Mouse (Mus musculus) hindbrain, embryonic 11.5 days (tissue): ENCODE data around the gene Lrr1. TPM values are rescaled to one million over a fixed set of nuclear protein-coding genes. Genes with fewer than 3 reads are reported as not detected.

Source experiments
- ATAC-seq: fragments of 200-750 bp; cut with Nextera tagmentation; 2 replicates; pipeline ENCODE4 v1.8.0; 2017; ENCODE audit warnings: mild to moderate bottlenecking, moderate TSS enrichment, moderate library complexity; ENCODE audit not compliant: low FRiP score
- DNase-seq: peaks from one replicate; pipeline ENCODE4 v3.0.0-alpha.2; 2015; ENCODE audit warnings: low spot score
- H3K27ac ChIP-seq: fragments of 300-500 bp; sonication (generic); 2 replicates; pipeline ENCODE4 v1.5.1; 2014; ENCODE audit warnings: mild to moderate bottlenecking, low read depth, low read length
- H3K27me3 ChIP-seq: fragments of 300-500 bp; sonication (generic); 2 replicates; pipeline ENCODE4 v1.6.1; 2014; ENCODE audit warnings: mild to moderate bottlenecking, low read length, moderate library complexity, mixed read lengths; ENCODE audit not compliant: control insufficient read depth, insufficient read depth
- H3K36me3 ChIP-seq: fragments of 300-500 bp; sonication (generic); 2 replicates; pipeline ENCODE4 v1.6.1; 2014; ENCODE audit warnings: mild to moderate bottlenecking, low read length, moderate library complexity, mixed read lengths; ENCODE audit not compliant: control insufficient read depth, insufficient read depth
- H3K4me1 ChIP-seq: fragments of 300-500 bp; sonication (generic); replicated peaks from 2 replicates; pipeline ENCODE4 v1.6.1; 2014; ENCODE audit warnings: low read length, mixed read lengths; ENCODE audit not compliant: control insufficient read depth, insufficient read depth
- H3K4me2 ChIP-seq: fragments of 300-500 bp; sonication (generic); replicated peaks from 2 replicates; pipeline ENCODE4 v1.6.1; 2014; ENCODE audit warnings: mild to moderate bottlenecking, low read depth, low read length
- H3K4me3 ChIP-seq: fragments of 300-500 bp; sonication (generic); 2 replicates; pipeline ENCODE4 v1.5.1; 2014; ENCODE audit warnings: low read depth, low read length
- H3K9ac ChIP-seq: fragments of 300-500 bp; sonication (generic); 2 replicates; pipeline ENCODE4 v1.6.1; 2014; ENCODE audit warnings: low read depth, low read length
- H3K9me3 ChIP-seq: fragments of 300-500 bp; sonication (generic); 2 replicates; pipeline ENCODE4 v1.6.1; 2016; ENCODE audit warnings: low read length; ENCODE audit not compliant: control insufficient read depth
- WGBS: fragments of 180-500 bp; shearing (Covaris S2); extraction: QIAGEN DNeasy Blood & Tissue Kit; methylation state at CpG from one replicate; pipeline ENCODE4 v1.1.7; 2014; 5-methylcytosine and 5-hydroxymethylcytosine counted together
- polyA plus RNA-seq: library from polyadenylated mRNA; unstranded; fragments of >200 nt; fragmentation: Nextera tagmentation; extraction: Ambion mirVana; gene quantifications from 2 replicates; pipeline ENCODE4 v1.2.1, GENCODE M21; 2014

Gene Lrr1
- polyA plus RNA-seq, 1 experiment from 2014 or later, result 23.6 TPM

DNA sequence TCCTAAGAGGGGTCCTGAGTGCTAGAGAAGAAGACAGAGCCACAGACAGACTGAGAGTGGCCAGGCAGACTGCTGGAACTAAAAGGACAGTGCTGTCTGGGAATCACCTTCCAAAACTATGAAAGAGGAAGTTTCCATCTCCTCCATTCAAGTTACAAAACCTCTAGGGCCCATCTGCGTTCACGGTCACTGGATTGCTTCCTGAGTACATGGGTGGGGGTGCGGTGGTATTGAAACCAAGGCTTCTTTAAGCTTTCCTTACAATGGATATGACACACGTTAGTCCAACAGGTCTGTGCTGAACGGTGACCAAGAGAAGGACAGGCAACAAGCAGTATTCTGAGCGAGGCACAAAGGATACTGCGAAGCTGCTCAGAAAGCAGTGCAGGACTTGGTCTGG lies 45.8 kb downstream of the Lrr1 start:
- no peak overlapping the region for H3K4me2 ChIP-seq
- no peak overlapping the region for H3K9ac ChIP-seq
- WGBS, result 96% methylated on average over 7 of the region's 7 CpGs
- DNase-seq (no peak), ATAC-seq (no peak)
- H3K27me3 ChIP-seq, result no peaks in the 10 kb centered on the region
- no peaks in the 10 kb centered on the region for H3K36me3 ChIP-seq
- no peak overlapping the region for H3K27ac ChIP-seq
- H3K4me3 ChIP-seq, result no peak overlapping the region
- H3K4me1 ChIP-seq, result no peaks in the 10 kb centered on the region
- H3K9me3 ChIP-seq, result no peaks in the 10 kb centered on the region

GRCm38 (mm10) chr12:69215000-69215785 lies 46.6 kb downstream of the Lrr1 start:
- no peaks in the 10 kb centered on the region for H3K4me1 ChIP-seq
- WGBS, result 95% methylated on average over 3 of the region's 3 CpGs
- DNase-seq, result no peak

DNA sequence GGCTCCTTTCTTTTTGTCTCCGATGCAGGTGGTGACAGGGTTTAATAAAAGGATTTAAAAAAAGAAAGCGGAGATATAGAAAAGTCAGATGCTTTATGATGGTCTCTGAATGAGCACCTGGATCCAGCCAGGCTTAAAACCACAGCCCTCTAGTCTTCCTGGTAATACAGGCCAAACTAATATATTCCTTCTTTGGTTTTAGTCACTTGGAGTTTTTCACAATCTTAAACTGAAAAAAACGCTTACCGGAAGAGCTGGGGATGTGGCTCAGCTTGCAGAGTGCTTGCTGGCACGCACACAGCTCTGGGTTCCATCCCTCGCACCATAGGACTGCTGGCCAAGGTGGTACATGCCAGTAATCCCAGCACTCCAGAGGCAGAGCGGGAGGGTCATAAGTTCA lies 48.0 kb downstream of the Lrr1 start:
- no peaks in the 10 kb centered on the region for H3K27me3 ChIP-seq
- 97% methylated on average over 7 of the region's 7 CpGs for WGBS
- no peak overlapping the region for H3K4me3 ChIP-seq
- H3K9me3 ChIP-seq, result no peaks in the 10 kb centered on the region
- no peaks in the 10 kb centered on the region for H3K36me3 ChIP-seq
- H3K9ac ChIP-seq, result no peak overlapping the region
- ATAC-seq (no peak), DNase-seq (no peak)
- H3K4me1 ChIP-seq, result no peaks in the 10 kb centered on the region
- no peak overlapping the region for H3K27ac ChIP-seq
- no peak overlapping the region for H3K4me2 ChIP-seq

More at GRCm38 (mm10) chr12:69215000-69215785, 46.6 kb downstream of the Lrr1 start:
- Histone ChIP-seq H3K27ac (no peak overlapping the region), H3K9ac (no peak overlapping the region), H3K4me3 (no peak overlapping the region), H3K36me3 (no peaks in the 10 kb centered on the region), H3K27me3 (no peaks in the 10 kb centered on the region), H3K9me3 (no peaks in the 10 kb centered on the region), H3K4me2 (no peak overlapping the region)
- no peak for ATAC-seq

- Histone ChIP-seq H3K4me1 (no peaks in the 10 kb centered on the region), H3K4me2 (no peak overlapping the region), H3K27ac (no peak overlapping the region), H3K9ac (no peak overlapping the region), H3K36me3 (no peaks in the 10 kb centered on the region), H3K4me3 (no peak overlapping the region), H3K9me3 (no peaks in the 10 kb centered on the region), H3K27me3 (no peaks in the 10 kb centered on the region)
- DNase-seq (no peak), ATAC-seq (no peak)
- WGBS, result 90% methylated on average over 19 of the region's 19 CpGs
These were observed 52.1 kb downstream of the Lrr1 start for GRCm38 (mm10) chr12:69220613-69221277.

DNA sequence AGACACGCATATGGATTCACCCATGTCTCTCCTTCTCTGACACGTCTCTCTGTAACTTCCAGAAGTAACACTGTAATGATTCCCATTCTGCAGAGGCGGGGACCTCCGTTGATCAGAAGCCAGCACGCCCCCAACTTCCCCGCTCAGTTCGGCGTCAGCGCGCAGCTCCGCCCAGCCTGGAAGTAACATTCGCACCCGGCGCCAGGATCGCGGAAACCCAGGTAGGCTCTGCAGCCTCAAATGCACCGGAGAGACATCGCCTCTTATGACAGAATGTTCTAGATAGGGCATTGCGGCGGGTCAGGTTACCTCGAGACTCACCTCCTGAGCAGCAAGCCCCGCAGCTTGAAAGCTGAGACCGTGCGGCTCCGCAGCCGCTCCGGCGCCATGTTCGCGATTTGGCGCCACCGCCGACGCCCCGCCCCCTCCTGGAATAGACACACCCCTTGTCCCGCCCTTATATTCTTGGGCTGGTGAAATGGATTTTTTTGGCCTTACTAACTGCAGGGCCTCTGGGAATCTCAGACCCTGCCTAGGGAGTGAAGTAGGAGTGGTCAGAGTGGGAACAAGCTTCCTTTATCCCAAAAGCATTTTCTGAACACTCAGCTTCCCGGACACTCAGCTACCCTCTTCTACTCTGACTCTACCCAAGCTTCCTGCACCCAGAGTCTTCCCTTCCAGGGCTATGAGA lies 59.3 kb downstream of the Lrr1 start, which contains the start of gene Pole2:
Gene Pole2 (minus strand): TSS at position 420 of the 691 bp plus-strand sequence.
- ATAC-seq (peak; percentile 94), DNase-seq (peak; percentile 88)
- Histone ChIP-seq H3K4me1 (no peaks in the 10 kb centered on the region), H3K4me2 (peak within 1 kb of the TSS; percentile 43), H3K9me3 (no peaks in the 10 kb centered on the region), H3K27ac (no peak within 1 kb of the TSS), H3K9ac (peak within 1 kb of the TSS; percentile 58), H3K4me3 (peak within 1 kb of the TSS; percentile 56), H3K27me3 (no peaks in the 10 kb centered on the region), H3K36me3 (no peaks in the 10 kb centered on the region)
- WGBS, result under 1% methylated on average over 32 of the region's 37 CpGs

Other genes with a start within 250 kb of the Lrr1 start
- gene Rps29, start 9.6 kb upstream of the Lrr1 start, polyA plus RNA-seq, result 1,259 and 1,264 TPM in 2 replicates
- 461 and 473 TPM in 2 replicates for gene Rpl36al, start 15.3 kb downstream of the Lrr1 start, polyA plus RNA-seq
- 35.9 and 37.7 TPM in 2 replicates for gene Mgat2, start 15.3 kb downstream of the Lrr1 start, polyA plus RNA-seq
- 33.2 and 35.8 TPM in 2 replicates for gene Gm49383, start 28.3 kb downstream of the Lrr1 start, polyA plus RNA-seq
- gene Dnaaf2, start 29.6 kb downstream of the Lrr1 start, polyA plus RNA-seq, result 13.2 and 13.9 TPM in 2 replicates
- 34.5 and 36.2 TPM in 2 replicates for gene Gm49384, start 35.5 kb downstream of the Lrr1 start, polyA plus RNA-seq
- gene Pole2, start 59.4 kb downstream of the Lrr1 start, polyA plus RNA-seq, result 24.8 and 25.8 TPM in 2 replicates
- gene Klhdc1, start 72.4 kb downstream of the Lrr1 start, polyA plus RNA-seq, result 2.9 and 4.5 TPM in 2 replicates
- gene Klhdc2, start 127.9 kb downstream of the Lrr1 start, polyA plus RNA-seq, result 267 and 269 TPM in 2 replicates
- gene Nemf, start 188.4 kb downstream of the Lrr1 start, polyA plus RNA-seq, result 90.2 and 108 TPM in 2 replicates
- 47.4 and 49.9 TPM in 2 replicates for gene Arf6, start 203.3 kb downstream of the Lrr1 start, polyA plus RNA-seq
- gene Gm9887, start 203.6 kb downstream of the Lrr1 start, polyA plus RNA-seq, result 1.3 and 2.2 TPM in 2 replicates